Mouse (Mus musculus) liver, embryonic 16.5 days (tissue): Measurements from ENCODE around the gene Gclc. TPM values are rescaled to one million over a fixed set of nuclear protein-coding genes. Genes with fewer than 3 reads are reported as not detected.
A peak's percentile ranks its signal among the peaks of the same experiment; 100 is the strongest.

ENCODE experiments used
- ATAC-seq: fragments of 200-750 bp; cut with Nextera tagmentation; 2 replicates; pipeline ENCODE4 v1.8.0; 2017; ENCODE audit warnings: low read depth, mild to moderate bottlenecking, moderate number of reproducible peaks, moderate library complexity
- H3K27ac ChIP-seq: fragments of 300-500 bp; sonication (generic); 2 replicates; pipeline ENCODE4 v1.5.1; 2014; ENCODE audit warnings: mild to moderate bottlenecking, low read length
- H3K27me3 ChIP-seq: fragments of 300-500 bp; sonication (generic); 2 replicates; pipeline ENCODE4 v1.6.1; 2014; ENCODE audit warnings: low read depth, low read length, mixed read lengths; ENCODE audit not compliant: control insufficient read depth, insufficient read depth
- H3K36me3 ChIP-seq: fragments of 300-500 bp; sonication (generic); 2 replicates; pipeline ENCODE4 v1.6.1; 2014; ENCODE audit warnings: mild to moderate bottlenecking; ENCODE audit not compliant: control insufficient read depth, insufficient read depth
- H3K4me1 ChIP-seq: fragments of 300-500 bp; sonication (generic); 2 replicates; pipeline ENCODE4 v1.6.1; 2014; ENCODE audit warnings: low read depth, low read length, mixed read lengths; ENCODE audit not compliant: control insufficient read depth
- H3K4me2 ChIP-seq: fragments of 300-500 bp; sonication (generic); 2 replicates; pipeline ENCODE4 v1.6.1; 2014; ENCODE audit warnings: low read depth, low read length, mixed read lengths
- H3K4me3 ChIP-seq: fragments of 300-500 bp; sonication (generic); 2 replicates; pipeline ENCODE4 v1.5.1; 2014; ENCODE audit warnings: low read depth, mild to moderate bottlenecking, low read length
- H3K9ac ChIP-seq: fragments of 300-500 bp; sonication (generic); 2 replicates; pipeline ENCODE4 v1.6.1; 2014; ENCODE audit warnings: low read depth, low read length
- H3K9me3 ChIP-seq: fragments of 300-500 bp; sonication (generic); replicated peaks from 2 replicates; pipeline ENCODE4 v1.6.1; 2016; ENCODE audit warnings: low read length; ENCODE audit not compliant: control insufficient read depth
- WGBS: fragments of 180-500 bp; shearing (Covaris S2); extraction: QIAGEN DNeasy Blood & Tissue Kit; methylation state at CpG from one replicate; pipeline ENCODE4 v1.1.7; 2014; ENCODE audit not compliant: insufficient replicate concordance; 5-methylcytosine and 5-hydroxymethylcytosine counted together
- polyA plus RNA-seq: library from polyadenylated mRNA; unstranded; fragments of >200 nt; fragmentation: Nextera tagmentation; extraction: Ambion mirVana; gene quantifications from 2 replicates; pipeline ENCODE4 v1.2.1, GENCODE M21; 2015

Gene Gclc
- polyA plus RNA-seq = 21.9 and 24.6 TPM in 2 replicates

- Histone ChIP-seq H3K27me3 (no peaks in the 10 kb centered on the region), H3K9me3 (no peaks in the 10 kb centered on the region), H3K9ac (peak within 1 kb of the TSS; percentile 91), H3K36me3 (no peaks in the 10 kb centered on the region; the same call in 1 of the 2 replicates), H3K4me3 (peak within 1 kb of the TSS; percentile 83), H3K27ac (peak within 1 kb of the TSS; percentile 90), H3K4me1 (peaks cover 45% of the 10 kb centered on the region), H3K4me2 (peak within 1 kb of the TSS; percentile 50)
- ATAC-seq = peak; percentile 68
- 6% methylated on average over 54 of the region's 54 CpGs for WGBS
These were observed at the start of gene Gclc for GRCm38 (mm10) chr9:77753853-77754727. Gene Gclc, plus strand, starts transcription at chr9:77754535.

- no peaks in the 10 kb centered on the region for H3K4me1 ChIP-seq
- H3K9me3 ChIP-seq = no peaks in the 10 kb centered on the region
- no peaks in the 10 kb centered on the region for H3K36me3 ChIP-seq
- H3K27ac ChIP-seq = no peak overlapping the region
- no peak overlapping the region for H3K4me3 ChIP-seq
- no peak for ATAC-seq
- no peak overlapping the region for H3K4me2 ChIP-seq
- no peak overlapping the region for H3K9ac ChIP-seq
- WGBS = 65% methylated on average over 6 of the region's 6 CpGs
- no peaks in the 10 kb centered on the region for H3K27me3 ChIP-seq
These were observed 47.8 kb upstream of the Gclc start for GRCm38 (mm10) chr9:77706515-77706914.

GRCm38 (mm10) chr9:77707433-77708139, 46.7 kb upstream of the Gclc start:
- WGBS = 58% methylated on average over 9 of the region's 9 CpGs
- H3K9me3 ChIP-seq = no peaks in the 10 kb centered on the region
- no peaks in the 10 kb centered on the region for H3K36me3 ChIP-seq
- H3K4me2 ChIP-seq = no peak overlapping the region
- H3K4me3 ChIP-seq = no peak overlapping the region
- H3K27ac ChIP-seq = 0 out of 2 replicates have a peak overlapping the region, but pooled peaks have one; percentile 18
- no peaks in the 10 kb centered on the region for H3K4me1 ChIP-seq
- peak; percentile 80 for ATAC-seq
- H3K27me3 ChIP-seq = no peaks in the 10 kb centered on the region
- no peak overlapping the region for H3K9ac ChIP-seq

- H3K9ac ChIP-seq = no peak overlapping the region
- H3K9me3 ChIP-seq = no peaks in the 10 kb centered on the region
- WGBS = 27% methylated on average over 5 of the region's 5 CpGs
- ATAC-seq = no peak
- H3K36me3 ChIP-seq = no peaks in the 10 kb centered on the region
- H3K4me2 ChIP-seq = no peak overlapping the region
- H3K4me3 ChIP-seq = no peak overlapping the region
- H3K4me1 ChIP-seq = no peaks in the 10 kb centered on the region
- H3K27me3 ChIP-seq = no peaks in the 10 kb centered on the region
- H3K27ac ChIP-seq = no peak overlapping the region
These were observed 45.4 kb upstream of the Gclc start for GRCm38 (mm10) chr9:77708950-77709349.

GRCm38 (mm10) chr9:77711021-77711569, 43.2 kb upstream of the Gclc start:
- 35% methylated on average over 5 of the region's 5 CpGs for WGBS
- H3K4me3 ChIP-seq = no peak overlapping the region
- H3K9ac ChIP-seq = no peak overlapping the region
- no peaks in the 10 kb centered on the region for H3K4me1 ChIP-seq
- no peaks in the 10 kb centered on the region for H3K36me3 ChIP-seq
- H3K27me3 ChIP-seq = no peaks in the 10 kb centered on the region
- no peak for ATAC-seq
- H3K9me3 ChIP-seq = no peaks in the 10 kb centered on the region
- no peak overlapping the region for H3K27ac ChIP-seq
- H3K4me2 ChIP-seq = no peak overlapping the region

- no peaks in the 10 kb centered on the region for H3K27me3 ChIP-seq
- 19% methylated on average over 3 of the region's 3 CpGs for WGBS
- no peak overlapping the region for H3K27ac ChIP-seq
- H3K4me3 ChIP-seq = no peak overlapping the region
- H3K9me3 ChIP-seq = no peaks in the 10 kb centered on the region
- no peak overlapping the region for H3K4me2 ChIP-seq
- no peak for ATAC-seq
- H3K4me1 ChIP-seq = no peaks in the 10 kb centered on the region
- H3K36me3 ChIP-seq = no peaks in the 10 kb centered on the region
- no peak overlapping the region for H3K9ac ChIP-seq
These were observed 41.5 kb upstream of the Gclc start for GRCm38 (mm10) chr9:77712816-77713215.

GRCm38 (mm10) chr9:77713301-77713700, 41.0 kb upstream of the Gclc start:
- no peak overlapping the region for H3K4me2 ChIP-seq
- H3K4me1 ChIP-seq = peaks cover under 1% of the 10 kb centered on the region; the same call in 1 of the 2 replicates
- WGBS = 16% methylated on average over 5 of the region's 5 CpGs
- no peaks in the 10 kb centered on the region for H3K36me3 ChIP-seq
- no peak overlapping the region for H3K4me3 ChIP-seq
- no peaks in the 10 kb centered on the region for H3K9me3 ChIP-seq
- no peak overlapping the region for H3K27ac ChIP-seq
- H3K27me3 ChIP-seq = no peaks in the 10 kb centered on the region
- no peak overlapping the region for H3K9ac ChIP-seq
- ATAC-seq = no peak

GRCm38 (mm10) chr9:77715262-77715661, 39.1 kb upstream of the Gclc start:
- Histone ChIP-seq H3K36me3 (no peaks in the 10 kb centered on the region), H3K9ac (no peak overlapping the region), H3K27ac (no peak overlapping the region), H3K4me1 (peaks cover 6% of the 10 kb centered on the region), H3K9me3 (no peaks in the 10 kb centered on the region), H3K4me3 (no peak overlapping the region), H3K27me3 (no peaks in the 10 kb centered on the region), H3K4me2 (no peak overlapping the region)
- no peak for ATAC-seq
- 70% methylated on average over 2 of the region's 2 CpGs for WGBS
